Mouse (Mus musculus) kidney, postnatal 10 days (tissue): Measurements from ENCODE around the gene Ahctf1.
"Not testable (repeated sequence)": the region's sequence is repeated elsewhere in the genome, so short reads cannot be mapped to it uniquely, and the experiment has no call there.

ENCODE experiments used
- DNase-seq: peaks from one replicate; pipeline ENCODE4 v3.0.0; 2021; ENCODE audit warnings: mixed read lengths

Gene Ahctf1

GRCm38 (mm10) chr1:179803513-179804139 is at the start of gene Ahctf1:
Gene Ahctf1, minus strand, starts transcription at chr1:179803680.
- DNase-seq: peak; percentile 99

DNA sequence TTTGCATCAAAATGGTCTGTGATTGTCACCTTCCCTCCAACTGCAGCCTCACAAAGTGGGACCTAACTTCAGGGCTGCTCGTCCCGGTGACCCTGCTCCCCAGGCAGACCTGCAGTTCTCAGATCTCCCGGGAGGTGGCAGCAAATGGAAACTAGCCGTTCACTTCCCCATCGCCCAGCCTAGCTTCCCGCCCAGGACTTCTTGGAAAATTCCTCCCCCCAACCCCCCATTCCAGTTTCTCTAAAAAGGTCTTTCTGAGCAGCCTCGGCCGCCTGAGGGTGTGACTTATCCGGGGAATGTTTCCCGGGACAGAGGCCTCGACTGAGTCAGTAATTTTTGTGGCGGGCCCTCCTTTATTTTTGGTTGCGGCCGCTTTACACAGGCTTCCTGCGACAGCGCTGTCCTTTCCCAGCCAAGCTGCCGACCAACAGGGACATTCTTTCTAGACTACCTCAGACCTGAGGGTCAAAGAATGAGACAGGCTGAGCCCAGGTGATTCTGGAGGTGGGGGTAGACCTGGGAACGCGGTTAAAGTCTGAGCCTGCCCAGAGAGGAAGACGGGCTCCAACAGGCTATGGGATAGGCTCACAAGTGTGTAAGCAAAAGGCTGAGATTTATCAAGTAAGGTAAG is 44.4 kb upstream of the Ahctf1 start:
- DNase-seq: peak; percentile 94

DNA sequence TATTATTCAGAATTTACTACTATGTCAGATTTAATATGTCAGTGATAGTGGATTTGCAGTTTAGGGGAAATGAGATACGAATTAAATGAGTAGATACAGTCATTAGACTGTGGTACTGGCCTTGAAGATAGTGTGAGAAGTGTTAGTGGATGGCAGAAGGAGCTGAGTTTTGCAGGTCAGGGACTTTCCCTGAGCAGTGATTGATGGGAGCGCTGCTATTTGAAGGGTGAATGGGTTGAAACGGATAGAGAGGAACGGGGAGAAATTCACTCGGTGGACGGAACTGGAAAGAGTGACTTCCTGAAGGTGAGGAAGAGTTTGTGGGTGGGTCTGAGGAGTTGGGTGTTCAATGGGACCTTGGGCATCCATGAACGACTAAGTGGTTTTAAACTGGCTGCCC is 43.7 kb upstream of the Ahctf1 start:
- no peak for DNase-seq

GRCm38 (mm10) chr1:179845832-179846499 is 42.5 kb upstream of the Ahctf1 start:
- no peak for DNase-seq

DNA sequence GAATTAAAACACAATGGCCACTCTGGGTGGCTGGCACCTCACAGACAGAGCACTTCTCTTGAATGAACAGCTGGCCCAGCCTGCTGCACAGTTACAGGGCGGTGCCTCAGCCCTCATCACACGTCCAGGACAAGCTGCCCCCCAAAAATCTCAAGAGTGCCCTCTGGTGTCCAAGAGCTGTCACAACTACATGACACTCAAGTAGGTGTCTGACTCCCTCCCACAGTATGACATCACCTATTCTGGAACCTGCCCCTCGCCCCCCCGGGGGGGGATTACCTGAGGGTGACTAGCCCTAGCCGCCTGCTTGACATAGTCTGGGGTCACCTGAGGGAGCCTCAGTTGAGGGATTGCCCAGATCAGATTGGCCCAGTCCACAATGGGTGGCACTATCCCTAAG is 41.4 kb upstream of the Ahctf1 start:
- DNase-seq: peak; percentile 80

- DNase-seq: no peak
These were observed 40.5 kb upstream of the Ahctf1 start for GRCm38 (mm10) chr1:179843981-179844380.

- peak; percentile 56 for DNase-seq
These were observed 39.1 kb upstream of the Ahctf1 start for GRCm38 (mm10) chr1:179842568-179842967.

DNA sequence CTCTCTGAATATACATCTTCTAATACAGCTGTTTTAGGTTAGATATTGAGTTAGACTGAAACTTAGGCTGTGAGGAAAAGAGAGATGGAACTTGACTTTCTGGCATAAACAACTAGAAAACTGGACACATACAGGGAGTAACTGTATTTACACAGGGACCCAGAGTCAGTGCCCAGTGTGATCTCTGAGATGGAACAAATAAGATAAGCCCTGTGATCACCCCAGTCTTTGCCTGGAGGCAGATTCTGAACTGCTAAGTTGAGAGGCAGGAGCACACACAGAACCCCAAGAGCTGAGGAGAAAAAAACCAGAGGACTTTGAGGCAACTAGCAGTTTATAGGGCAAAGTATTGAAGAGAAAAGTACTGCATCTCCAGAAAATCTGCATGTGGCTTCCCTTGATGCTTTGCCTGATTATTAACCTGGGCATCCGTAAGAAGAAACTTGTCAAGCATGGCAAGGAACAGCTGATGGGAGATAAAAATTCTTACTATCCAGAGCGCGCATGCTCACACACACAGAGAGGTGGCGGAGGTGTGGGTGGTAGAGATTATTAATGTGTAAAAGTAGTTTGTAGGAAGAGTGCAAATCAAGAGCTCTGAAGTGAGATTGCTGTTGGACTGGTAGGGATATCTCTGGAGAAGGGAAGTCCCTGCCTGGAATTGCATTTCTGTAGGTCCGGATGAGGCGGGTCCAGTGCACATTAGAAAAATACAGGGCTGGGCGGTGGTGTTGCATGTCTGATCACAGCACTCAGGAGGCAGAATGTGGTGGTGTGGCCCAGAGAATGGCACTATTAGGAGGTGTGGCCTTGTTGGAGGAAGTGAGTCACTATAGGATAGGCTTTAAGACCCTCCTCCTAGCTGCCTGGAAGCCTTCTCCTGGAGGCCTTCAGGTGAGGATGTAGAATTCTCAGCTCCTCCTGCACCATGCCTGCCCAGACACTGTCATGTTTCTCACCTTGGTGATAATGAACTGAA is 33.2 kb upstream of the Ahctf1 start:
- peak; percentile 45 for DNase-seq

- no peak for DNase-seq
These were observed 32.4 kb upstream of the Ahctf1 start for GRCm38 (mm10) chr1:179835753-179836425.

GRCm38 (mm10) chr1:179833596-179833995 is 30.1 kb upstream of the Ahctf1 start:
- no peak for DNase-seq

DNA sequence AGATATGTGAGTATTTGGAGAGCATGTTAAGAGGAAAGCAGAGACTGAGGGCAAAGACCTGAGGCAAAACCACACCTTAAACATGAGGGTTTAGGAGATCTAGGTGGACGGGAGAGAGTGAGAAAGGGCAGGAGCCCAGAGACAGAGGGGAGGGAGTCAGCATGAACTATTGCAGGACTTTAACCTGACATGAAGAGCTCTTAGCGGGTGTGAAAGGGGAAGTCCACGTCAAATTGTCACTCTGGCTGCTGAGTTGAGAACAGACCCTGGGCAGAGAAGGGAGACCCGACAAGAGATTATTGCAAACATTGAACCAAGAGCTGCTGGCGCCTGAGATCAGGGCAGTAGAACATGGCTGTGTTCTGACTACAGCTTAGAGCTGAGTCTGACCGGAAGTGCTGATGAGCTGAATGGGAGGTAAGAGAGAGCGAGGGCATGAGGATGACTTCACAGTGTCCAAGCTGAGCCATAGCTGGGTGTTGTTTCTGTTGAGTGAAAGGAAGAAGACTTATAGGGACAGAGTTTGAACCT is 29.3 kb upstream of the Ahctf1 start:
- no peak for DNase-seq

GRCm38 (mm10) chr1:179828900-179829299 is 25.4 kb upstream of the Ahctf1 start:
- no peak for DNase-seq

GRCm38 (mm10) chr1:179828051-179828450 is 24.6 kb upstream of the Ahctf1 start:
- no peak for DNase-seq

GRCm38 (mm10) chr1:179824549-179824948 is 21.1 kb upstream of the Ahctf1 start:
- DNase-seq: no peak

GRCm38 (mm10) chr1:179818490-179819278 is 15.2 kb upstream of the Ahctf1 start:
- not testable (repeated sequence) for DNase-seq

- no peak for DNase-seq
These were observed 11.1 kb upstream of the Ahctf1 start for GRCm38 (mm10) chr1:179814616-179815015.

DNA sequence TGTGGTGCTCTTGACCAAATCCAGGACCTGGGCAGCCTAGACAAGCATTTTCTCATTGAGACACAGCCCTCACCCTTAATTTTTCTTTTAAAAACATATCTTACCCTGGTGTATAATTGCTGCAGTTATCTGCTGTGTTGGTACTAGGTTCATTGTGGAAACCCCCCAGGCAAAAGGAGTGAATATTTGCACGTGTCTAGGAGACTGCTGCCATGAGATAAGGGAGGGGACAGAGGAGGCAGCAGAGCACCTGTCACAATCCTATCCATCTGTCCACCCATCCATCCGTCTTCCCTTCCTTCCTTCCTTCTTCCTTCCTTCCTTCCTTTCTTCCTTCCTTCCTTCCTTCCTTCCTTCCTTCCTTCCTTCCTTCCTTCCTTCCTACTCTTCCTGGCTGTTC is 9.9 kb upstream of the Ahctf1 start:
- no peak for DNase-seq

GRCm38 (mm10) chr1:179808300-179808699 is 4.8 kb upstream of the Ahctf1 start:
- no peak for DNase-seq

DNA sequence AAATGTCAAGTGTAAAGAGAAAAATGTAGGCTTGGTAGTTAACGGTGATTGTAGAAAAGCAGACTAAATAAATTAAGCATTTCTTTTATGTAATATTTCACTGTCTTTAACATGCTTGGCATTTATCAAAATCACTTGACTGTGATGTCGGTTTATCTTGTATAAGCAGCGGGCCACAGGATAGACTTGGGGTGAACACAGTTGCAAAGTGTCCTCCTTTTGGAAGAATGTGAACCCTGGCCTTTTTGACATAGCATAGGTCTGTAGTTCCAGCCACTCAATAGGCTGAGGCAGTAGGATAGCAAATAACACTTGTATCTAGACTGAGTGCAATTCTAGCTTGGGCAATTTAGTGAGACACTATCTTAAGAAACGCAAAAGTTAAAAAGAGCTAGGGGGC is 4.0 kb upstream of the Ahctf1 start:
- DNase-seq: no peak

DNA sequence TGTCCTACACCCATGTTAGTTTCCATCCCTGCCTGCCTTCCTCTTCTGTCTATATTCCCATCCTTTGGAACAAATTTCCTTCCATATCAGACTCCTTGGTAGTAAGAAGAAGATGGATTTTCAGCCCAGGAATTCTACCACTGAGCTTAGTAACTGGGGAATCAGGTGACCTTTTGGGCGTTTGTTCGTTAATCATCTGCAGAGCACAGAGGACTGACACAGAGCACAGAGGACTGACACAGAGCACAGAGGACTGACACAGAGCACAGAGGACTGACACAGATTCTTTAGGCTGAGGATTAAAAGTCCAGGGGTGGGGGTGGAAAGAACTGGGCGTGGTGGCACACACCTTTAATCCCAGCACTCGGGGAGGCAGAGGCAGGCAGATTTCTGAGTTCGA is 2.3 kb upstream of the Ahctf1 start:
- DNase-seq: peak; percentile 21
